Mouse (Mus musculus) erythroblast, embryonic 14.5 days (primary cell): ENCODE measurements around the gene Ypel2.

Experiments used
- GATA1 ChIP-seq: IDR thresholded peaks from 2 replicates; pipeline ENCODE4 v1.6.1; 2012; ENCODE audit warnings: low read length, inconsistent platforms, mixed read lengths
- TAL1 ChIP-seq: IDR thresholded peaks from 3 replicates; pipeline ENCODE4 v1.6.1; 2012; ENCODE audit warnings: low read length, inconsistent platforms, mixed read lengths

GRCm38 (mm10) chr11:87021551-87021950, 28.0 kb upstream of the Ypel2 start:
- TF ChIP-seq GATA1 (no peak), TAL1 (no peak)
